Mouse (Mus musculus) c-Kit-positive CD71-positive TER-119-negative erythroid progenitor cells, embryonic 14.5 days (primary cell): ENCODE measurements around the gene Mtg1.

ENCODE experiments used
- DNase-seq: peaks from one replicate; pipeline ENCODE4 v3.0.0-alpha.2; 2013; ENCODE audit warnings: low read depth

Gene Mtg1

DNA sequence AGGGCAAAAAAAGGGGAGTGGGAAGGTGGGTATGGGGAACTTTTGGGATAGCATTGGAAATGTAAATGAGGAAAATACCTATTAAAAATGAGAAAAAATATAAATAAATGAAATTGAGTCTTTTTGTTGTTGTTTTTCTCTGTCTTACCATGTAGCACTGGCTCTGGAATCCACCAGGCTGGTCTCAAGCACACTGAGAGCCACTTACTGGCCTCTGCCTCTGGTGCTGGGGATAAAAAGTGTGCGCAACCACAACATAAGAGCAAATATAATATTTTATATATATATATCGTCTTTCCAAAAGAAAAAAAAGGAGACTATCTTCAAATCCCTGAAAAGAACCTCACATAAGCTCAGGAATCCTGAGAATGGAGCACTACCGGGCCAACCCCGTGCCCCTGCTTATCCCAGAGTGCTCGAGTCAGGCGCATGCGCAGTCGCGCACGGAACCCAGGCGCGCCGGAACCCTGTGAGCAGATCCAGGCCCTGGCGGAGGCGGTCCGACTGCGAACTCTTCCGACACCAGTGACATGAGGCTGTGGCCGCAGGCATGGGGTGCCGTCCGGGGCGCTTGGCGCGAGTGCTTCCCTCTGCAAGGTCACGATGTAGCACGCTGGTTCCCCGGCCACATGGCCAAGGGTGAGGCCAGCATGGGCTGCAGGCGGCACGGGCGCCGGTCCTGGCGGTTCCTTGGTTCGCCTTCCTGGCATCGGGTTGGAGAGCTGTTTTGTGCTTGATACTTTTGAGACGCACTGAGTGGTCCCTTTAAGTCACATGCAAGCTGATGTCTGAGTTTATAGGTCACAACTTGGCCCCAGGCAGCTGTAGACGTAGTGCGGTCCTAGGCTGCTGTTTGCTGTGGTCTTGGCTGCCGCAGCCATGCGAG lies at the start of gene Mtg1:
Mtg1 (plus strand) TSS at position 430 of the 886 bp plus-strand sequence.
- peak; percentile 89 for DNase-seq

DNA sequence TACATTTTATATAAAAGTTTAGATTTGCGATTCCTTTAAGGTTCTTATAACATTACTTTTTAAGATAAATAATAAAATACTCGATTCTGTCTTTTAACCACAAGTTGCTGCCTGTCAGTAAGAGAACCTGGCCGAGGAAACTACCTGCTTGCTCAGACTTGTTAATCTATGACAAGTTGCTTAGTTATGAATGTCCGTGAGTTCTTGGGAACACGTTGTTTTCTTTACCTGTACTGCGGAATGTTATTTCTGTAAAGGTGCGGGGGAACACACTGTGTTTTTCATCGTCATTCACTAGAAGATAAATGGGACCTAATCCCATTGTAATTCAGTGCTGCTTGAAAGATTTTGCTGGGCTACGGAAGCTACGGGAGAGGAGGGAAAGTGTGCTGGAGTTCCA lies 46.8 kb upstream of the Mtg1 start:
- DNase-seq, result no peak

DNA sequence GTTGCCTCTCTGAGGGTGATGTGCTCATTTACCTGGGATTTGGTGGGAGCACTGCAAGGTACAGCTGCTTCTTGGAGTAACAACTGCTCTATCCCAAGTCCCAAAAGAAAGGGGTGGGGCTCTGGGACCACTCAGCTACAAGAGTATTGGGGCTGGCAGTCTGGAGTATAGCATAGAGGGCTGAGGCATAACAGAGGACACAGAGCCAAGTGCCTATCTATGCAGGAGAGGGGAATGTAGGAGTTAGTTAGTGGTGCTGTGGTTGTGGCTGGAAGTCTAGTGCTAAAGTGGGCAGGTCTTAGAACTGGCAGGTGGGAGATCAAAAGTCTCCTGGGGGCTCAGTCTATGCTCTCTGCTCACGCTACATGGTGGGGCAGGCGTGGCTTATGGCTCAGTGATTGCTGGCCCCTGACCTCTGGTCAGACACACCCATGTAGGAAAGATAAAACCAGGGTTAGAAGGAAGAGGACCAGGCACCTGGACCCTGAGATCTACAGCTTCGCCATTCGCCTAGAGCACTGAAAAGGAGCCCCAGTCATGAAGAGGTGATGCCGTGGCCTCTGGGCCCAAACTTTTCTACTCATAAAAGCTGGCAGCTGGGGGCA lies 44.3 kb upstream of the Mtg1 start, which contains the start of gene Prap1:
Prap1 (plus strand) TSS at position 472 of the 605 bp plus-strand sequence.
- no peak for DNase-seq

DNA sequence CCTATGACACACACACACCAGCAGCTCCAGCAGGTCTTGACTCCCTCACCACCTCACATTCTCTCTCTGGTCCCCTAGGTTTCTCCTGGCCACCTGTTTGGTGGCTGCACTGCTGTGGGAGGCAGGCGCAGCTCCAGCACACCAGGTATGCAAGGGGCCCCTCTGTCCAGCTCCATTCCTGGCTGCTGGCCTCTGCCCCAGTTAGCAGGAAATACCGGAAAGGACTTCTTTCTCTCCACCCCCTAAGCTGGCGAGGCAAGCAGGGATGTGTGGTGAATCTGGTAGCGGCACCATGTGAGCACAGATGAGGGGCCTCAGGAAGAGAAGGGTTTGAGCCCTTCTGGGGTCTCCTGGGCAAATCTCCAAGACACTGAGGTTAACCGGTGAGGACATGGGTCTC lies 42.4 kb upstream of the Mtg1 start:
- no peak for DNase-seq

DNA sequence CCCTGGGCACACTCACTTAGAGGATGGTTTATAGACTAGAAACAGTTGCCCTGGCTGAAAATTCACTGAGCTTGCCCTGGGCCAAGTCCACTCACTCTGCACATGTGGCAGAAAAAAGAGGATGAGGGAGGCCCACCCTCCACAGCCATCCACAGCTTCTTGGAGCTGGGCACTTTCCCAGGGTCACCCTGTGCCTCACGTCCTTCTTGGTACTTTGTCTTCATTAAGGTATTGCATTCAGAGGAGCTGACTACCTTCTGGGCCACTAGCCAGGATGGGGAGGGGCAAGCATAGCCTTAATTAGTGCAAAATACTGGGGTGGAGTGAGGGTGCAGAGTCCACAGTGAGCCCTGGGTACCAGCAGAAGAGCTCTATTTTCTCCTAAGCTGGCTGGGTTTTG lies 41.8 kb upstream of the Mtg1 start:
- DNase-seq, result no peak

DNA sequence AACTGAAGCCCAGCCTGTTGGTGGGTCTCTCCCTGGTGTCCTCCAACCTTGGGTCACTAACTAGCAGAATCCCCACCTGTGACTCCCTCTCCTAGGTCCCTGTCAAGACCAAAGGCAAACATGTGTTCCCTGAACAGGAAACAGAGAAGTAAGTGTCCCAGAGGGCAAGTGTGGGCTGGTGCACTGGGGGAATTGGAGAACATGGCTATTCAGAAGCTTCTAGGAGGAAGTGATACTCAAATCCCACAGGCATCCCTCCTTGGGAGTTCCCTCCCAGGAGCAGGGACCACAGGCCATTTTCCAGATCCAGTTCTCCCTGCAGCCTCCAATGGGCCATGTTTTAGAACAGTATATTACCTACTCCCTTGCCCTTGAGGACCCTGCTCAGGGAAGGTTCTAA lies 41.3 kb upstream of the Mtg1 start:
- DNase-seq, result no peak

DNA sequence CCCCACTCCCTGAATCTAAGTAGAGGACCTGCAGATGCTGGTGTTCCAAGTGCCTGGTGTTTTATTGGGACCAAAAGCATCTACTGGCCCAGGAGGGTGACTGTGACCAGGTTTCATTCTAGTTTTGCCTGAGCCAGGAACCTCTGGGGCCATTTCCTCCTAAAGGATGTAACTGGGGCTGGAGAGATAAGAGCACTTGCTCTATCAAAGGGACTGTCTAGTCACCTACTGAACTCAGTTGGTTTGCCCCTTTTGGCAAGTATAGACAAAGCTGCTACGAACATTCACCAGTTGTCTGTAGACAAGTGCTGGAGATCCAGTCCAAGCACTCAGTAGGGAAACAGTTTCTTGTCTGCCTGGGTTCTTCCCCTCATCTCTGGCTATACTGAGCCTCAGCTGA lies 38.9 kb upstream of the Mtg1 start:
- no peak for DNase-seq

DNA sequence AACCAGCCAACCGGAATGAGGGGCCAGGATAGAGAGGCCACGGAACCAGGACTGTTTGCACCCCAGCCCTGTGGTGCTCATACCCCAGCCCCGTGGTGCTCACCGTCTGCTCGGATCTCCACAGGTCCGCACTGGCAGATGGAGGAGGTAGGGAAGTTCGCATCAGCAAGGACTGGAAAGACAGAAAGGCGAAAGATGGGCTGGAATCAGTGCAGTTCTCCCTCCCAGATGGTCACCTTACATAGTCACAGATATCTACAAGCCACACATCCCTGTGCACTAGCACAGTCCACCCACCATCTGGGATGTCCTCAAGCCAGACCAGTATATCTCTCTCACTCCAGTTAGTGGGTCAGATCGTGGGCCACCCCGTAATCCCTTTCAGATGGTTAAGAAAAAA lies 35.9 kb upstream of the Mtg1 start:
- DNase-seq, result no peak

DNA sequence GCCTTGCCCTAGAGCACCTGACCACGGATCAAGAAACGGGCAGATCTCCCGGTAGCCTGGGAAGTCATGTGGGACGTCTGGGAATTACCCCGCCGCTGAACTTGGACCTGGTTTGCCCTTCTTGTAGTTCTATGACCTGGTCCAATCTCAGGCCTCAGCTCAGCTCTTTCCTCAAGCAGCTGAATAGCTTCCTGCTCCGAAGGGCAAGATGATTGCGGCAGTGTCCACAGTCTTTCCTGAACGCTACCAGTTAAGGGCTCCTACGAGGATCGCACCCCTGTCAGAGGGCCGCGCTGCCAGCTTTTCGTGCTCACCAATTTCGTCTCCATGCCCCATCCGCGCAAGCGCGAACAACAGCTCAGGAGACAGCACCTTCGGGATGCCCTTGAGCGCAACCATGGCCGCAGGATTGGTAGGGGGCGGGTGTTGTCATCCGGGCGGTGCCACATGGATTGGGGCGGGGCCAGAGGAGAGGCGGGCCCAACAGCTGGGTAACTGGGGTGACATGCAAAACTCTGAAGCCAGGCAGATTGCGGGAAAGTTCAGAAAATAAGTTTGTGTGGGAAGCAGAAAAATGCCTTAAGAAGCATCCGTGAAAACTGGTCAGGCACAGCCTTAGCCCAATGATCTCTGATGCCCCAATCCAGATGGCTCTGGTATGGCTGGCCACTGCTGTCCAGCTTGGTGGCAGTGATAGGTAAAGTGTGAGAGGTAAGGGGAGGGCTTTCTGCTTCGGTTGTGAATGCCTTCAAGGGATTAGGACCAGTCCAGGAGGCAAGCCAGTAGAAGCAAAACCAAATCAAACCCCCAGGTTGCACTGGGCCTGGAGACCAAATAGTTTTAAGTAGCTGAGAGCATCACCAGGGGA lies 35.1 kb upstream of the Mtg1 start, which contains the start of gene Fuom:
Fuom (minus strand) TSS at position 449 of the 868 bp plus-strand sequence.
- peak; percentile 83 for DNase-seq

DNA sequence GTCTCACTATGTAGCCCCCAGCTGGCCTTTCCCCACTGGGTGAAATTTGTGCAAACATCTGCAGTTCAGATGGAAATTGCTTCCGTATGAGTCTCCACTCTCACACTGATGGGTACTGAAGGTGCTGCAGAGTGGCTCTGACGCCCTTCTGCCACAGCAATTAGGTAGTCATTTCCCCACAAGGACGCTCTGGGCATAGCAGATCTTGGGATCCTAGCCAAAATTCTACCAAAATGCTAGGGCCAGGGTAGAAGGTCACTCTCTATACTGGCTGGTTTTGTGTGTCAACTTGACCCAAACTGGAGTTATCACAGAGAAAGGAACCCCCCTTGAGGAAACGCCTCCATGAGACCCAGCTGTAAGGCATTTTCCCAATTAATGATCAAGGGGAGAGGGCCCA lies 33.4 kb upstream of the Mtg1 start:
- DNase-seq, result no peak

DNA sequence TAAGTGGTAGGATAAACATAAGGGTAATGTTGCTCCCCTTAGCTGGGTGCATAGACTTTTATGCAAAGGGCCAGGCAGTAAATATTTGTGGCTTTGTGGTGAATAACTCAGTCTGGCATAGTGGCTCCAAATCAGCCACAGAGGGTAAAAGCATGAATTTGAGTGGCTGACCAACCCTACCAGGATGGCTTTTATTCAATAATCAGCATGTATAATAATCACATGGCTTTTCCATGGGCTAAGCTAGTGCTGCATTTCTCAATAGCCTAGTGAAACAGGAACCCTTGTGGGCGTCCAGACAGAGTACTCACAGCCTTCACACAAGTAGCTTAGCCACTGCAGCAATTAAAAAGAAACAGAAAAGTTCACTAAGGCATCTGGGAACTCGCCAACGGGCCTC lies 25.4 kb upstream of the Mtg1 start:
- no peak for DNase-seq

DNA sequence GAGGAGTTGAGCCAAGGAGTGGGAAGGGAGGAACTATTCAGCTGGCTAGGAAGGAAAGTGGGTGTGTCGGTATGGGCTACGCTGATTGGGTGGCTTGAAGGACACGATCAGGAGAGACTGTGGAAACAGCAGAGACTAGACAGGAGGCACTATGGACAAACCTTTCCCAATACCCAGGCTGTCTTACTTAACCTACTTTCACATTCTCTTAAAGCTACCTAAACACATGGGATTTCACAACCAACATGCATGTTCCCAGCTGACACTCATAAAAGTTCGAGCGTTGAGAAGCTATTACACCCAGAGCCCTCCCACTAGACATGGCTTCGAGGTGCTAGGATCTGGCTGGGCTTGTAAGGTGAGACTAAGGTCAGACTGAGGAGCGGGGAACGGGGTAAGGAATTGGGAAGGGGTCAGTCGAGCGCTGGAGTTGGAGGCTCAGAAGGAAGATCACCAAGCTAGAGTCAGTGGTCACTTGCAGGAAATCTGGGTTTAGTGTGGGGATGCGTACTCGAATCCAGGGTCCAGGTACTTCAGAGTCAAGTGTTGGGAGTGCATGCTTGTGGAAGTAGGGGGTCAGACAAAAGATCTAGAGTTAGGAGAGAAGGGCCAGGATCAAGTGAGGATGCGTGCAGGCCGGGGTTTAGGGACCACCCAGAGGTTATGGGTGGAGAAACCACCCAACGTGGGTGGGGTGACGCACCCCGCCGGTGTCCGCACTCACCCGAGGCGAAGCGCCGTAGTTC lies 21.6 kb upstream of the Mtg1 start, which contains the start of gene Paox:
Paox (plus strand) TSS at position 217 of the 746 bp plus-strand sequence.
- DNase-seq, result no peak

DNA sequence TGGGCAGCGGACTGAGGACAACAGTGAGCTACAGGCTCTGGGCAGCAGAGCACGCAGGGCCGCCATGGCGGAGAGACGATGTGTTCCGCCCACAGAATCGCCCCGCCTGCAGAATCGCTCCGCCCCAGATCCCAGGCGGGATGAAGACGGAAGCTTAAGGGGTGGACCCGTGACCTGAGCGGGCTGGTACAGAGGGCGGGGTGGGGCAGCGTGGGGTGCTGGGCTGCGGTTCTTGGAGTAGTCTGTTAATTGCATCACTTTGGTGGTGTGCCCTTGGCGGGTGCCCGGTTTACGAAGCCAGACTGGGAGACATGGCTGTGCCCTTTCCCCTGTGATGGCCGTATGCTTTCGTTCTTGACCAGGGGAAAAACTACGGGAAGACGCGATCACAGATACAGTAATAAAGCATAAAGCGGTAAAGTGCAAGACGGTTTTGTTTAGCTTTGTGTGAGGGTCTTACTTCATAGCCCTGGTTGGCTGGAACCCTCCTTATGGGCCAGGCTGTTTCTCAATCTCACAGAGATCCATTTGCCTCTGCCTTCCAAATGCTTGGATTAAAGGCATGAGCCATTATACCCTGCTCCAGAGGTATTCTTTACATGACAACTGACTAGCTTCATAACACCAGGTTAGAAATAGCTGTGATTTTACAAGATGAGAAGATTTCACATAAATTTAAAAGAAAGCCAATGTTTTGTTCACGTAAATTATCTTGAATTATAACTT lies 20.9 kb upstream of the Mtg1 start, which contains the start of gene Echs1:
Echs1 (minus strand) TSS at position 148 of the 726 bp plus-strand sequence.
- peak; percentile 89 for DNase-seq

DNA sequence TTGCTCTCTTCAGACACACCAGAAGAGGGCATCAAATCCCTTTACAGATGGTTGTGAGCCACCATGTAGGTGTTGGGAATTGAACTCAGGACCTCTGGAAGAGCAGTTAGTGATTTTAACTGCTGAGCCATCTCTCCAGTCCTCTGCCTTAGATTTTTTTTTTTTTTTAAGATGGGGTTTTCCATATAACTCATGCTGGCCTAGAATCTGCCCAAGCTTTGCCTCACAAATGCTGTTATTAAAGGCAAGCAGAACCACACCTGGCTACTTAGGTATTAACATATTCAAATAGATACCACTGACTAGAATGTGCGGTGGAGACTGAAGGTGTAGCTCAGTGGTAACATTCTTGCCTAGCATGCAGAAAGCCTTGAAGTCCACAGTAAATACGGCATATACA lies 16.9 kb upstream of the Mtg1 start:
- DNase-seq, result no peak

DNA sequence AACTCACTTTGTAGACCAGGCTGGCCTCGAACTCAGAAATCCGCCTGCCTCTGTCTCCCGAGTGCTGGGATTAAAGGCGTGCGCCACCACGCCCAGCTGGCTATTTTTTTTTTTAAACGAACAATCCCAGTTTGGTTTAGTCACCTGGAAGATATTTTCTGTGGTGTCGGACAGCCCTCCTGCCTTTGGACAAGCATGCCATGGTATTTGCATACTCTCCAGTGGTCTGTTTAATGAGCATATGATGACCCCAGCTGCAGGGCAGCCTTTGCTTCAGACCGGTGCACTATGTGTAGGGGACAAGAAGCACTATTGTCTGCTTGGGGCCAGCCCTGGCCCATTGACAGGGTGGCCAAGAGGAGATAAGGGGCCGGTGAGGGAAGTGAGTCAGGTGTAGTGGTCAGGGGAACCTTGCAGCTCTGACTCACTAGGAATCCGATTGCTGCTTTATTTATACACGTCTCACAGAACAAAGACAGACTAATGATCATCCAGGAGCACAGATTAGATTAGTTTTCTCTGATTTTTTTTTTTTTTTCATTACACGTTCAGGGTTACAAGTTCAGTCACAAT lies 15.9 kb upstream of the Mtg1 start:
- no peak for DNase-seq

DNA sequence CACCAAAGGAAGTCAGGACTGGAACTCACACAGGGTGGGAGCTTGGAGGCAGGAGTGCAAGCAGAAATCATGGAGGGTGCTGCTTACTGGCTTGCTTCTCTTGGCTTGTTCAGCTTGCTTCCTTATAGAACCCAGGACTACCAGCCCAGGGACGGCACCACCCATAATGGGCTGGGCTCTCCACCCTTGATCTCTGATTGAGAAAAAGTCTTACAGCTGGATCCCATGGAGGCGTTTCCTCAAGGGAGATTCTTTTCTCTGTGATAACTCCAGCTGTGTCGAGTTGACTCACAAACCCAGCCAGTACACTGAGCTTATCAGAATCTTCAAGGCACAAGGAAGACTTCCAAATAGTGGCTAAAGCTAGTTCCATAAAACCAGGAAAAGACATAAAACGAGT lies 14.6 kb upstream of the Mtg1 start:
- no peak for DNase-seq

DNA sequence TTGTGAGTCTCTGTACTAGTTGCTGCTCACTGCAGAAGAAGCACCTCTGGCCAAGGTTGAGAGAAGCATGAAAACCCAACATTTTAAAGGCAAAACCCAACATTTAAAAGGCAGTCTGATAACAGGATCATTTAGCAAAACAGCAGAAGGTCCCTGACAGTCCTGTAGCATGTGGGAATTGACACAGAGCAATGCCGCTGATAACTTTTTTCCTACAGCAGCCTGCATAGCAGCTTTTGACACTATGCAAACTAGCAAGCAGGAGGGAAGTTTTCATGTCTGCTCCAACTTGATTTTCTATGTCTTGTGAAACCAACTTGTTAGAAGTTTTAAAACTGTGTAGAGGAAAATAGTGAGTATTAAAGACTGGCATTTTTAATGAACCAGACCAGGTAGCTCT lies 13.0 kb upstream of the Mtg1 start:
- no peak for DNase-seq

DNA sequence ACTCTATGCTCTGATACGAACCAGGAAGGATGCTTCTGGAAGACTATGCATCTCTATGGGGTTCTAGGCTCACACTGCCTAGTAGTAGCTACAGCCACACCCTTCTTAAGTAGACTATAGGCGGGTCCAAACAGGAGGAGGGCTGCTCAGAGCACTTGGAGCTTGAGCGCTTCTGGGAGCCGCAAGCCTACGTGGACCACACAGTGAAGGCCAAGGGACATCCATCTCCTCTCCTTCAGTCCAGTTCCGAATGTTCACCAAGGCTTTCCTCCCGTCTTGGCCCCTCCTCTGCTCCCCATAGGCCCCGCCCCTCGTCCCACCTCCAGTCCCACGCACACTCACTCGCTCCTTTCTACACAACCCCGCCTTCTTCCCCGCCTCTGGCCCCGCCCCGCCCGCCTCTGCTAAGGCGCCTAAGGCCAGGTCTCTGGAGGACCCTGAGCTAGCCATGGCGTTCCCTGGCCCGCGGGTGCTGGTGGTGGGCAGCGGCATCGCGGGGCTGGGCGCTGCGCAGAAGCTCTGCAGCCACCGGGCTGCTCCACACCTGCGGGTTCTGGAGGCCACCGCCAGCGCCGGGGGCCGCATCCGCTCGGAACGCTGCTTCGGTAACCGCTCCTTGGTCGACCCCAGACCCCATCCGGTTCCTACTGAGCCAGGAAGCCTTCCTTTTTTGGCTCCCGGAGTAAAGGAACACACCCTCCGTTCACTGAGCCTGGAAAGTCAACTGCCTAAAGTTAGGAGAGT lies 11.9 kb upstream of the Mtg1 start:
- peak; percentile 86 for DNase-seq

DNA sequence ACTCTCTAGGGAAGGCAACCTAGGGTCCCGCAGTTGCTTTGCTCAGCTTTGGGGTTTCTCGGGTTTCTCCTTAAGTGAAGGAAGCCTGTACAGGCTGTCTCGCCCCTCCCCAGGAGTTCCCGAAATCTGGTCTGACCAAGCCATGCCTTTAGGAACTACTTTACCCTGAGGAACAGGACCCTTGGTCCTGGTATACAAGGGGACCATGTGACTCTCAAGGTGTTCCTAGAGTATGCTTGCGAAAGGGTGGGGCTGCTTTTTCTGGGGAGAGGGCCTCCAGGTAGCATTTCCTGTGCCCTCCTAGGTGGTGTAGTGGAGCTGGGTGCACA lies 11.4 kb upstream of the Mtg1 start:
- no peak for DNase-seq

DNA sequence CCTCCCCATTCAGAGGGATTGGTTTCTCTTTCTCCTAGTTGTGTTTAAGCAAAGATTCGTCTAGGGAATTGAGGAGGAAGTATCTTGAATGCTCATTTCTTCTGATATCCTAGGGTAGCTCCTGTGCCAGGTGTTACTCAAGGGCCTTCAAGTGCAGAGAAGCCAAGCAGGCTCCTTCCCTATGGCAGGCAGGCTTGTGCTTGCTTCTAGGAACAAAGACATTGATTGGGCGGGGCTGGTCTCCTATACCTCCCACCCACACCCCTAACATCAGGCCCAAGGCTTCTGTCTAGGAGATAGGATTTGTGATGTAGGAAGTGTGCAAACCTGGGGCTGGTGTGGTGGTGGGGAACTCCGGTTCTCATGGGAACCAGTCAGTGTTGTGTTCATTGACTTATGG lies 10.4 kb upstream of the Mtg1 start:
- no peak for DNase-seq
